Mouse (Mus musculus) T-helper 2 cell (primary cell): ENCODE data around the gene 9930111J21Rik1.
"Not testable (repeated sequence)": the region's sequence is repeated elsewhere in the genome, so short reads cannot be mapped to it uniquely, and the experiment has no call there.

Source experiments
- in situ Hi-C: fragments of 300-600 bp; cut with MboI, MseI; formaldehyde crosslinking; loops from one replicate; pipeline ENCODE4 v1.15.1; 2025; ENCODE audit warnings: high pct_unique_total_duplicates

Gene 9930111J21Rik1

GRCm38 (mm10) chr11:48979251-48979650, at the start of gene 9930111J21Rik1:
TSS of gene 9930111J21Rik1 (minus strand) at chr11:48979398.
- in situ Hi-C loops, result not testable (repeated sequence)

- in situ Hi-C loops, result not testable (repeated sequence)
Observed at GRCm38 (mm10) chr11:49012074-49012473, 32.9 kb upstream of the 9930111J21Rik1 start.

GRCm38 (mm10) chr11:49006785-49007184, 27.6 kb upstream of the 9930111J21Rik1 start:
- in situ Hi-C loops, result loop anchor here (5.0 kb wide), 1 partner anchor 74 kb away; no protein-coding TSS in a partner anchor

GRCm38 (mm10) chr11:49006317-49006716, 27.1 kb upstream of the 9930111J21Rik1 start:
- in situ Hi-C loops, result loop anchor here (5.0 kb wide), 1 partner anchor 74 kb away; no protein-coding TSS in a partner anchor

GRCm38 (mm10) chr11:49000411-49000810, 21.2 kb upstream of the 9930111J21Rik1 start:
- in situ Hi-C loops, result not testable (repeated sequence)

GRCm38 (mm10) chr11:48994018-48994417, 14.8 kb upstream of the 9930111J21Rik1 start, which contains the start of gene Tgtp1:
TSS of gene Tgtp1 (minus strand) at chr11:48994172.
- in situ Hi-C loops, result loop anchor here (5.0 kb wide), 1 partner anchor 63 kb away; no protein-coding TSS in a partner anchor

GRCm38 (mm10) chr11:48993296-48993695, 14.1 kb upstream of the 9930111J21Rik1 start:
- in situ Hi-C loops, result loop anchor here (5.0 kb wide), 1 partner anchor 64 kb away; no protein-coding TSS in a partner anchor

GRCm38 (mm10) chr11:48991740-48992520, 12.7 kb upstream of the 9930111J21Rik1 start, which contains the start of gene Gm12185:
TSS of gene Gm12185 (minus strand) at chr11:48992226.
- in situ Hi-C loops, result loop anchor here (5.0 kb wide), 1 partner anchor 65 kb away; no protein-coding TSS in a partner anchor

- in situ Hi-C loops, result loop anchor here (5.0 to 10.0 kb wide), 2 partner anchors 67 to 95 kb away; no protein-coding TSS in a partner anchor
Observed at GRCm38 (mm10) chr11:48989981-48990380, 10.8 kb upstream of the 9930111J21Rik1 start.

GRCm38 (mm10) chr11:48988219-48988618, 9.0 kb upstream of the 9930111J21Rik1 start:
- in situ Hi-C loops, result loop anchor here (10.0 kb wide), 1 partner anchor 97 kb away; no protein-coding TSS in a partner anchor

GRCm38 (mm10) chr11:48982848-48983247, 3.6 kb upstream of the 9930111J21Rik1 start:
- in situ Hi-C loops, result loop anchor here (10.0 kb wide), 1 partner anchor 102 kb away; no protein-coding TSS in a partner anchor

GRCm38 (mm10) chr11:48980052-48980451, 854 bp upstream of the 9930111J21Rik1 start:
- in situ Hi-C loops, result loop anchor here (10.0 kb wide), 1 partner anchor 105 kb away; no protein-coding TSS in a partner anchor

- in situ Hi-C loops, result not testable (repeated sequence)
Observed at GRCm38 (mm10) chr11:48978240-48978939, 808 bp downstream of the 9930111J21Rik1 start, which contains the start of gene Olfr56. TSS of gene Olfr56 (plus strand) at chr11:48978889.

GRCm38 (mm10) chr11:48974686-48975085, 4.5 kb downstream of the 9930111J21Rik1 start:
- in situ Hi-C loops, result not testable (repeated sequence)

GRCm38 (mm10) chr11:48946090-48946489, 33.1 kb downstream of the 9930111J21Rik1 start, which contains the start of gene Psme2b:
TSS of gene Psme2b (minus strand) at chr11:48946190.
- in situ Hi-C loops, result not testable (repeated sequence)

GRCm38 (mm10) chr11:48939286-48939685, 39.9 kb downstream of the 9930111J21Rik1 start:
- in situ Hi-C loops, result not testable (repeated sequence)

GRCm38 (mm10) chr11:48935291-48935690, 43.9 kb downstream of the 9930111J21Rik1 start:
- in situ Hi-C loops, result not testable (repeated sequence)

- in situ Hi-C loops, result loop anchor here (5.0 kb wide), 1 partner anchor 73 kb away; no protein-coding TSS in a partner anchor
Observed at GRCm38 (mm10) chr11:48933923-48934322, 45.3 kb downstream of the 9930111J21Rik1 start.

GRCm38 (mm10) chr11:48933422-48933821, 45.8 kb downstream of the 9930111J21Rik1 start:
- in situ Hi-C loops, result loop anchor here (5.0 kb wide), 1 partner anchor 74 kb away; no protein-coding TSS in a partner anchor

GRCm38 (mm10) chr11:48928068-48928467, 51.1 kb downstream of the 9930111J21Rik1 start:
- in situ Hi-C loops, result not testable (repeated sequence)

GRCm38 (mm10) chr11:48926437-48926836, 52.8 kb downstream of the 9930111J21Rik1 start:
- in situ Hi-C loops, result not testable (repeated sequence)
